Mouse (Mus musculus): ENCODE data around the gene Dera. TPM values are rescaled to one million over a fixed set of nuclear protein-coding genes. Genes with fewer than 3 reads are reported as not detected.
"Not testable (repeated sequence)": the region's sequence is repeated elsewhere in the genome, so short reads cannot be mapped to it uniquely, and the experiment has no call there.

Dera gene
- total RNA-seq (2014; fragmentation: Nextera tagmentation) (54.3 and 55.8 TPM in 2 replicates), total RNA-seq (2017) (43.0 and 76.5 TPM in 2 replicates)

DNA sequence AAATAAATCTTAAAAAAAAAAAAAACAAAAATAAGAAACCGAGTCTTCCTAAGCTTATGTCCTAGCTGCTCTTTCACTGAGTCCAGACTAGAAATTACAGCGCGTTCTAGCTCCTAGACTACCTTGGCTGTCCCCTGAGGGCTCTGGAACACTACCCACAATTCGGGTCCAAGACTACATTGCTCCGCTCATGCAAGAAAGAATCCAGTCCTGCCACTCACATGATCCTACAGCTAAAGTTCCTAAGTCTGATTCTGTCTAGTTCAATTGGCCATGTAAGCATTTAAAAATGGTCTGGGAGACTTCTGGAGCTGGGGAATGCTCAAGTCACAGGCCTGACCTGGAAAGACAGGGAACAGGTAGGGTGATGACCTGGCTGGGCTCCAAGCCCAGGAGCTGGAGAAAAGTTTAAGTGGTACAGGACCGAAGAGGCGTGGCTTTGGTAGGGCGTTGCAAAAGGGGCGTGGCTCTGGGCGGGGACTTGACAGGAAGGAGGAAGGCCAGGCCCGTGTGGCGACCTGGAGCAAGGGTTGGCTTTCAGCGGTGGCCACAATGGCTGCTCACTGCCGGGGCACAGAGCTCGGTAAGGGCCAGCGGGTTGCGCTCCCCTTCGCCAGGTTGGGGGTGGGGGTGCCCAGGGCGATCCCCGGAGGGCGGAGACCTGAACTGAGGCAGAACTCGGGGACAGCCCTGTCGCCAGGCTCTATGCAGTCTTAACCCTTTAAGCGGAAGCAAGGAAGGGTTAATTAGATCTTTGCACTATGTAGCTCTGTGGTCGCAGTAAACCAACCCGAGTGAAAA lies at the start of gene Dera:
Gene Dera (plus strand): TSS at position 491 of the 801 bp plus-strand sequence.
- ATAC-seq (replicated peaks; ENCODE audit: low FRiP score, low TSS enrichment, poor library complexity, severe bottlenecking): peak; percentile 94

- ATAC-seq (replicated peaks; ENCODE audit: low FRiP score, low TSS enrichment, poor library complexity, severe bottlenecking): no peak
Measured at GRCm38 (mm10) chr6:137706209-137706608, 48.1 kb upstream of the Dera start.

DNA sequence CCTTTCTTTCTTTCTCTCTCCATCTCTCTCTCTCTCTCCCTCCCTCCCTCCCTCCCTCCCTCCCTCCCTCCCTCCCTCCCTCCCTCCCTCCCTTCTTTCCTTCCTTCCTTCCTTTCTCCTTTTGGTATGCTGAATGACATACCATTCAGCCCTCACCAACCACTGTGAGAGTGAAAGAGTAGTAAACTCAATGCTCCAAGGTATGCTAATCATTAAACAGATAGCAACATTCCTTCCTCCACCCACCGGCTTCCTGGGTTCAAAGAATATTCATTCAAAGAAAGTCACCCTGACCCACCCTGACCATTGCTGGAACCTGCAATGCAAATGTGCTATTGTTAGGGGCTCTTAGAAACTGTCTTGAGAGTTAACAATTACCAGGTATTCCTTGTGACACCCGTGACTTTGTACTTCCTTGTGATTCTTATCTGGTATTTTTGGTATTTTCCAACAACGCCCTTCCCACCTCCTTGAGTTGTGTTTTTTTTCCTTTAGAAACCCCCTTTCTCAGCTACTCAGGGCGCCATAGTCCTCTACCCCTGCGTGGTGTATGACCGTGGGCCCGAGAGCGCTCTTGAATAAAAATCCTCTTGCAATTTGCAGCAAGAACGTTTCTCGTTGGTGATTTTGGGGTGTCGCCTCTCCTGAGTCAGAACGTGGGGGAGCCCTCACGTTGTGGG lies 45.5 kb upstream of the Dera start:
- ATAC-seq (replicated peaks; ENCODE audit: low FRiP score, low TSS enrichment, poor library complexity, severe bottlenecking): not testable (repeated sequence)

DNA sequence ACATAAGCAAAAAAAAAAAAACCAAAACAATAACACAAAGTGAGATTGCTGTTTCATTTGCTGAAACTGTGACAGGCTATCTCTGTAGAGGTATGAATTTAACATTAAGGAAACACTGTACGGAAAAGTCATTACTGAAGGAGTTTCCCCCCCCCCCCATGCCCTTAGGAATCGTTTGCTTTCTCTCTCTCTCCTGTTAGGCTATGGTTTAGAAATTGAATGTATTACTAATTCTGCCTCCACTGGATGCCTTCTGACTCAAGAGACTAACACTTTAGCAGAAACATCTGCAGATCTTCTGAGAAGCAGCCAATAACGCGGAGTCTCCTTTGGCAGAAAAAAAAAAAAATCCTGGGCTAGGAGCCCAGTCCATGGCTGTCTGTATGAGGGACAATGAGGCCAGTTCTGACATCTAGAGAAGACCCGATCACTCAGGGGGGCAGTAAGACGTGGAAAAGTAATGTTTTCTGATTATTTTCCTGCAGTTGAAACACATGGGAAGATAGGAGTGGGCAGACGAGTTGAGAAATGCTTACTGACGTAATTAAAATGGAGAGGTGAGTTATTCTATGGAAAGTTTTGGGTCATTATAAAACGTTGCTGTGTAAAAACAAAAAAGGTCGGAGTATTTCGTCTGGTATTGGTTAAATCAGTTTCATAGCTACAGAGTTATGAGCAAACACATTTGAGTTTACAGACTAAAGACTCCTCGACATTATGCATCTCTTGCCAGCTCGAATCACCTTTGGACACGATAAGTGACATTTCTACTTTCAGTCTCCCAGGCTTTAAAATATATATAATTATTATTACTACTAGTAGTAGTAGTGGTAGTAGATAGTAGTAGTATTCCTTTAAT lies 43.9 kb upstream of the Dera start:
- no peak for ATAC-seq (replicated peaks; ENCODE audit: low FRiP score, low TSS enrichment, poor library complexity, severe bottlenecking)

DNA sequence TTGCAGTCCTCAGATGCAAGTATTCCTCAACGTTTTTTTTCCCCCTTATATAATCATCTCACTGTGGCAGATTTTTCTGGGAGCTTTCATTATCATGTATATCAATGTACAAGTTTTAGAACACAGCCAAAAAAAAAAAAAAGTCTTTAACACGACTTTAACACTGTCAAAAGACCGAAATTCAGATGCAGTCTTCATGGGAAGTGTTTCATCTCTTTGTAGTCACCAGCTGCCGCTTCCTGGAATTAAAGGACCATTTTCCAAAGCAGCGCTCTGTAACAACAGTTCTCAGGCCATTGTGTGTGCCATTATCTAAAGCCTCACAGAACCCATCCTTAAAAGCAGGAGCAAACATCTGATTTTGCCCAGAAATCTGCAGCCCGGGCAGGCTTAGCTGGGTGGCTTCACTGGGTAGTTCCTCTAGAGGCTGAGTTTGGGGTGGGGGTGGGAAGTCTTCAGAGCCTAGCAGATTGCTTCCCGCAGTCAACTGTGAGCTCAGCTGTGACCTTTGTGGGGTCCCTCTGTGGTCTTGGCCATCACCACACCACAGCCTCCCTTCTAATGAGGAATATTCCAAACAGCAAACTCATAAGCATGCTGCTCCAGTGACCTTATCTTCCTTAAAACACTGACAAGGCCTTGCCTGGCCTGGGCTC lies 41.6 kb upstream of the Dera start:
- ATAC-seq (replicated peaks; ENCODE audit: low FRiP score, low TSS enrichment, poor library complexity, severe bottlenecking): no peak

DNA sequence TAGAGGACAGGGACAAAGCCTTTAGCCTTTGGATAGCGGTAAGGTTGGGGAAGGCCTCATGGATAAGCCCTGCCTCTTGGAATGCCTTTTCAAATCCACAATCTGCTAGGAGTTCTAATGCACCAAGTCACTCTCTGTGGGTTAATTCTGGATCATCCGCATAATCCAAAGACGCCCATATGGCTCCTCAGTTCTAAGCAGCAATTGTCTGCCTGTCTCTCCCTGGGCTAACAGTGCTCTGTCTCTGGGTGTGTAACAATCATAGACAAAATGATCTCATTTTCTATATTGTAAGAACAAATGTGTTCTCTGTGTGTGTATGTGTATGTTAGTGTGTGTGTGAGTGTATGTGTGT lies 41.1 kb upstream of the Dera start:
- no peak for ATAC-seq (replicated peaks; ENCODE audit: low FRiP score, low TSS enrichment, poor library complexity, severe bottlenecking)

- ATAC-seq (replicated peaks; ENCODE audit: low FRiP score, low TSS enrichment, poor library complexity, severe bottlenecking): peak; percentile 66
Measured at GRCm38 (mm10) chr6:137716802-137717201, 37.5 kb upstream of the Dera start.

GRCm38 (mm10) chr6:137722220-137722931 lies 32.0 kb upstream of the Dera start:
- no peak for ATAC-seq (replicated peaks; ENCODE audit: low FRiP score, low TSS enrichment, poor library complexity, severe bottlenecking)

- peak; percentile 89 for ATAC-seq (replicated peaks; ENCODE audit: low FRiP score, low TSS enrichment, poor library complexity, severe bottlenecking)
Measured at GRCm38 (mm10) chr6:137723898-137724297, 30.4 kb upstream of the Dera start.

- ATAC-seq (replicated peaks; ENCODE audit: low FRiP score, low TSS enrichment, poor library complexity, severe bottlenecking): peak; percentile 69
Measured at GRCm38 (mm10) chr6:137734460-137734845, 19.9 kb upstream of the Dera start.

DNA sequence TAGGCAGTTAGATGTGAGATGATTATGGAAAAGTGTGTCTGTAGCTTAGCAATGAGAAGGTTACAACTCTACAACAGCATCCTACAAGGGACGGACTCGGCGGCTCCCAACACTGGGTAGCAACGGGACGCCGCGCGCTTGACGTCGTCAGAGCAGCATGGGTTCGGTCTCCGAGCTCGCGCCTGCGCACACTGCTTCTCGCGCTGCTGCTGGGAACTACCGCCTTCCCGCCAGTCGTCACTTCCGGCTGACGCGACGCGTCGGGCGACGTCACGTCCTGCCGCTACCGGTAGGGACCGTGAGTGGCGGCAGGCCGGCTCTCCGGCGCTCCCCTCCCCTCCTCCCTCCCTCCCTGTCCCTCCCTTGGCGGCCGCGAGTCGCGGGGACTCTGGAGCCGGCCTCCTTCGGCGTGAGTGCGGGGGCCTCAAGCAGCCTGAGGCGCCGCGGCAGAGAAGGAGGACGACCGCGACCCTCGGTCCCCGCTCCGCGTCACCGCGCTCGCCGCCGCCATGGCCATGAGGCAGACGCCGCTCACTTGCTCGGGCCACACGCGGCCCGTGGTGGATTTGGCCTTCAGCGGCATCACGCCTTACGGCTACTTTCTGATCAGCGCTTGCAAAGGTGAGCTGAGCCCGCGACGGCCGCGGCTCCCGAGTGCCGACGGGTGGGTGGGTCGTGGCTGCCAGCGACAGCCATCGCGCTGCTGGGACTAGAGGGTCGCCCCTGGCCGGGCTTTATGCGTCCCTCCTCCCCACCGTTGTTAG lies 19.3 kb upstream of the Dera start, which contains the start of gene Strap:
Gene Strap (plus strand): TSS at position 233 of the 764 bp plus-strand sequence.
- ATAC-seq (replicated peaks; ENCODE audit: low FRiP score, low TSS enrichment, poor library complexity, severe bottlenecking): peak; percentile 98

GRCm38 (mm10) chr6:137735671-137736238 lies 18.6 kb upstream of the Dera start:
- ATAC-seq (replicated peaks; ENCODE audit: low FRiP score, low TSS enrichment, poor library complexity, severe bottlenecking): peak; percentile 6; the same call in 1 of the 2 replicates

GRCm38 (mm10) chr6:137740972-137741371 lies 13.4 kb upstream of the Dera start:
- 0 out of 2 replicates have a peak, but pooled peaks have one; percentile 30 for ATAC-seq (replicated peaks; ENCODE audit: low FRiP score, low TSS enrichment, poor library complexity, severe bottlenecking)

DNA sequence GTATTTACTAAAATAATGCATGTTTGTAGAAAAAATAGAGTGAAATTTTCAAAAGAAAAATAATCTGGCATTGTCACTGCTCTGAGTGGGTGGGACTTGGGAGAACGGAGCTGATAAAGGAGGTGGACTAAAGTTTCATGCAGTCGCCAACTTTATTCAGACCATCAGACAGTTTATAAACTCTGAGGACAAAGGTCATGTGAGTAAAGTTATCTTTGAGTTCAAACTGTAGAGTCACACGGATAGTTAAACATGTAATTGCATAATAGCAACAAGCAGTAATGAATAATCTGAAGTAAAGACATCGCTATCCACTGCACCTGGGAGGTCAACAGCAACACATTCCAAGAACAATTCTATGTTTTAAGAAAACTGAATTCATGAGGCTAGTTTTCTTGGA lies 9.6 kb upstream of the Dera start:
- ATAC-seq (replicated peaks; ENCODE audit: low FRiP score, low TSS enrichment, poor library complexity, severe bottlenecking): no peak

GRCm38 (mm10) chr6:137747174-137747928 lies 7.0 kb upstream of the Dera start:
- peak; percentile 88 for ATAC-seq (replicated peaks; ENCODE audit: low FRiP score, low TSS enrichment, poor library complexity, severe bottlenecking)

DNA sequence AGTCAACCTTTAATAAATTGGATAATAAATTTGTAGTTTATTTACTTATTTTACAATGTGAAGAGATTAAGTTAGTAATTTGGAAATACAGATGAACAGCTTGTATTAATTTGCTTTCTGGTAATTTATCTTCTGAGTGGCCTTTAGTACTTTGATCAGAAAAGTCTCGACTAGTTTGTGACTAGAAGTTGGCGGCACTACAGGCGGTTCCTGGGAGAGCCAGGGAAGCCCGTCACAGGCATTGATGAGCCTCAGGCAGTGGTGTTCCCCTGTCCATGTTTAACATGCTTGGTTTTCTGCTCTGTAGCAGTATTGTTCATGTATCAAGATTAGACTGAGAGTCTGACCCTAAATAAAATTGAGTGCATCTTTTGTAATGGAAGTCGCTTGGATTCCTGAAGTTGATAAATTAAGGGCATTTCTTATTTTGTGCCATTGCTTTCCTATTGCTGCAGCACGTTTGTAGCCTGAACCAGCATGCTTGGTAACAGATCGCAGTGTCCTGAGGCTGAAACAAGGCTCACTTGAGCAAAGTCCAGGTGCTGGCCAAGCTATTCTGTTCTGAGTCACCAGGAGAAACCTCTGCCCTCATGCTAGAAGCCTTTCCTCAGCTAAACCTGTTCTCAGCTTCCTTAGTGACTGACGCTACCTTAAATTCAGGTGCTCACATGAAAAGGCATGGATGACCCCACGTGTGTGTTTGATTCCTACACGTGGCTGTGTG lies 2.6 kb upstream of the Dera start:
- ATAC-seq (replicated peaks; ENCODE audit: low FRiP score, low TSS enrichment, poor library complexity, severe bottlenecking): no peak
